Mouse (Mus musculus): ENCODE data around the gene Nme3. TPM values are rescaled to one million over a fixed set of nuclear protein-coding genes. Genes with fewer than 3 reads are reported as not detected.

Gene Nme3
- 10 to 100 TPM; 23.3 to 53.3 TPM for polyA plus RNA-seq (2012; fragmentation: generic; extraction: Trizol)

DNA sequence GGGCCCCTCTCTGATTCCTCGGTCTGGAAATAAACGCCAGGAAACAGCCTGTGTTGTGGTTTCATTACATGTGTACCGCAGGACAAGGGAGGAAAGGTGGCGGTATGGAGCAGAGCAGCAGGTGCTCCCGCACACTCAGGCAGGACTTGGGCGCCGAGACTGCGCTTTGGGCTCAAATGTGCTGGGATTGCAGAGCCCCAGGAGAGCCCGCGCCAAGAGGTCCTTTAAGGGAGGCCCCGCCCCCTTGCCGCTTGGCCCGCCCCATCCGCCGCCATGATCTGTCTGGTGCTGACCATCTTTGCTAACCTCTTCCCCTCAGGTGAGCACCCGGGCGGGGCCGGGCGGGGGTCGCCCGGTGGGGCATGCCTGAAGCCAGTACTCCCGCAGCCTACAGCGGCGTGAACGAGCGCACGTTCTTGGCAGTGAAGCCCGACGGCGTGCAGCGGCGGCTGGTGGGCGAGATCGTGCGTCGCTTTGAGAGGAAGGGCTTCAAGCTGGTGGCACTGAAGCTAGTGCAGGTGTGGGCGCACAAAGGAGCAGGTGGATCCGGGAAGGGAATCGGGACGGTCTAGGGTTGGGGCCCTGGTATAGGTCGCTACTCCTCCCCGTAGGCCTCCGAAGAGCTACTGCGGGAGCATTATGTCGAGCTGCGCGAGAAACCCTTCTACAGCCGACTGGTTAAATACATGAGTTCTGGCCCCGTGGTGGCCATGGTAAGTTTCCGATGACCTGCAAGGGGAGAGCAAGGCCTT lies at the start of gene Nme3:
Nme3 (plus strand) TSS at position 260 of the 752 bp plus-strand sequence.

GRCm38 (mm10) chr17:24850065-24850772 lies 46.1 kb upstream of the Nme3 start, which contains the start of gene Fahd1:
Gene Fahd1, minus strand, starts transcription at chr17:24850364.

GRCm38 (mm10) chr17:24865776-24866175 lies 30.5 kb upstream of the Nme3 start, which contains the start of gene Igfals:
Gene Igfals, plus strand, starts transcription at chr17:24865997.

GRCm38 (mm10) chr17:24886134-24886931 lies 10.0 kb upstream of the Nme3 start, which contains the start of the genes Nubp2 and Spsb3:
Gene Nubp2, minus strand, starts transcription at chr17:24886349.
Gene Spsb3, plus strand, starts transcription at chr17:24886643.

DNA sequence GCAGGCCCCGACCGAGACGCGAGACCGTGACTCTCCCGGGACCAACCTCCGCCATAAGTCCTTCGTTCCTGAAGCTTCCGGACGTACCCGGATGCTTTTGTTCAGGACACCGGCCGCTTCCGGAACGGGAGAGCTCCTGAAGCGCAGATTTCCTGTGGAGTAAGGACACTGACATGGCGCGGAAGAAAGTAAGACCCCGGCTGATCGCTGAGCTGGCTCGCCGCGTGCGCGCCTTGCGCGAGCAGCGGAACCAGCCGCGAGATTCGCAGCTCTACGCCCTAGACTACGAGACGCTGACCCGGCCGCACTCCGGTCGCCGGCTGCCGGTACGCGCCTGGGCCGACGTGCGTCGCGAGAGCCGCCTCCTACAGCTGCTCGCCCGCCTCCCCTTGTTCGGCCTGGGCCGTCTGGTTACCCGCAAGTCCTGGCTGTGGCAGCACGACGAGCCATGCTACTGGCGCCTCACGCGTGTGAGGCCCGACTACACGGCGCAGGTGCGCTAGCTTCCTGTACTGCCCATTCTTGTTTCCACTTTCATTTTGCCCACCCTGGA lies 1.2 kb upstream of the Nme3 start, which contains the start of the genes Eme2 and Mrps34:
Eme2 (minus strand) TSS at position 93 of the 553 bp plus-strand sequence.
Mrps34 (plus strand) TSS at position 122 of the 553 bp plus-strand sequence.

DNA sequence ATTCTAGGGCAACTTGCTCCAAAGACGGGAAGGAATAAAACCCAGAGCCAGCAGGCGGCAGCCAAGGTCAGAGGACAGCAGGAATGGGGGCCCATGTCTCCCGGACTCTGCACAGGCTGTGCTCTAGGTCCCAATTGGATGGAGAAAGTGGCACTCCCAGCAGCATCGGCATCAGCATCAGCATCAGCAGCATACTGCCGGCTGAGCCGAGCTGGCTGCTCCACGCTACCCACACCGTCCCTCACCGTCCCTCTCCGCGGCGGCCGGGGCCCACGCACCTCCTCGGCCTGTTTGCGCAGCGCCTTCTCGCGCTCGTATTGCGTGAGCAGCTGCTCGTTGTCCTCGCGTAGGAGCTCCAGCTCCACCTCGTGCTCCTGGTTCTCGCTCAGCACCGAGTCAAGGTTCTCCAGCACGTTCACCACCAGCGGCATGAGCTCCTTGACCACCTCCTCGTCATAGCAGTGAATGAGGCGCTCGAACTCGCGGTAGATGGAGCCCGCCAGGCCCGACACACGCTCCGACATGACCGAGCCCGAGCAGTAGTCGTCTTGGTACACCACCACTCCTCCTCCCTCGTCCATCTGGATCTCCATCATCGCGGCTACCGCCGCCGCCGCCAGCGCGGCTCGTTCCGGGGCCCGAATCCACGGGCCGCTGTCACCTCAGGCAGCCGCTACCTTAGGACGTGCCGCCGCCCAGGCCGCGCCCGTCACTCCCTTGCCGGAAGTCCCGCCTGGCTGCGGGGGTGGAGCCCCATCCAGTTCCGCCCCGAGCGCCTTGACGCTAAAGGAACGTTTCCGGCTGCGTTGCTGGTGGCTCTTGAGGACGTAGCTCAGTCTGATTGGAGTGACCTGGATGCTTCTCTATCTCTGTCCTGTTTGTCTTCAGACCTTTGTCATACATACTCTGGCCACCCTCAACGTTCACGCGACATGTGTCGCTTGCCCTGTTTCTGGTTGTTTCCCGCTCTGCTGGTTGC lies 40.2 kb downstream of the Nme3 start, which contains the start of gene Mapk8ip3:
Mapk8ip3 (minus strand) TSS at position 719 of the 979 bp plus-strand sequence.

Other genes starting within 250 kb of the Nme3 start
- 10 to 100 TPM in 1 of 2 experiments, 1 to 10 TPM in 1; 2.8 to 26.5 TPM for gene Slc9a3r2, start 246.2 kb upstream of the Nme3 start, polyA plus RNA-seq (2012; fragmentation: generic; extraction: Trizol)
- gene Npw, start 238.0 kb upstream of the Nme3 start, polyA plus RNA-seq (2012; fragmentation: generic; extraction: Trizol), result not detected
- 10 to 100 TPM; 14.9 to 24.2 TPM for gene Zfp598, start 226.8 kb upstream of the Nme3 start, polyA plus RNA-seq (2012; fragmentation: generic; extraction: Trizol)
- gene Syngr3, start 206.5 kb upstream of the Nme3 start, polyA plus RNA-seq (2012; fragmentation: generic; extraction: Trizol), result under 1 TPM; 0.14 to 0.27 TPM
- gene Gfer, start 200.3 kb upstream of the Nme3 start, polyA plus RNA-seq (2012; fragmentation: generic; extraction: Trizol), result 10 to 100 TPM; 40.0 to 84.5 TPM
- gene Noxo1, start 200.3 kb upstream of the Nme3 start, polyA plus RNA-seq (2012; fragmentation: generic; extraction: Trizol), result 1 to 10 TPM; 1.9 to 6.3 TPM
- gene Tbl3, start 188.8 kb upstream of the Nme3 start, polyA plus RNA-seq (2012; fragmentation: generic; extraction: Trizol), result 100 to 1,000 TPM in 1 of 2 experiments, 10 to 100 TPM in 1; 28.8 to 116 TPM
- gene Rnf151, start 178.4 kb upstream of the Nme3 start, polyA plus RNA-seq (2012; fragmentation: generic; extraction: Trizol), result 1 to 10 TPM; 2.0 to 2.2 TPM
- 100 to 1,000 TPM; 451 to 471 TPM for gene Rps2, start 178.4 kb upstream of the Nme3 start, polyA plus RNA-seq (2012; fragmentation: generic; extraction: Trizol)
- 100 to 1,000 TPM; 438 to 576 TPM for gene Ndufb10, start 172.0 kb upstream of the Nme3 start, polyA plus RNA-seq (2012; fragmentation: generic; extraction: Trizol)
- gene Rpl3l, start 168.7 kb upstream of the Nme3 start, polyA plus RNA-seq (2012; fragmentation: generic; extraction: Trizol), result not detected
- gene Msrb1, start 159.9 kb upstream of the Nme3 start, polyA plus RNA-seq (2012; fragmentation: generic; extraction: Trizol), result 100 to 1,000 TPM in 1 of 2 experiments, 10 to 100 TPM in 1; 99.5 to 155 TPM
- gene Hs3st6, start 143.5 kb upstream of the Nme3 start, polyA plus RNA-seq (2012; fragmentation: generic; extraction: Trizol), result under 1 TPM; 0.02 to 0.04 TPM
- gene Meiob, start 92.2 kb upstream of the Nme3 start, polyA plus RNA-seq (2012; fragmentation: generic; extraction: Trizol), result not detected
- gene Hagh, start 56.4 kb upstream of the Nme3 start, polyA plus RNA-seq (2012; fragmentation: generic; extraction: Trizol), result 10 to 100 TPM; 29.5 to 54.2 TPM
- 10 to 100 TPM in 1 of 2 experiments, 1 to 10 TPM in 1; 2.4 to 14.2 TPM for gene Fahd1, start 46.1 kb upstream of the Nme3 start, polyA plus RNA-seq (2012; fragmentation: generic; extraction: Trizol)
- gene Igfals, start 30.5 kb upstream of the Nme3 start, polyA plus RNA-seq (2012; fragmentation: generic; extraction: Trizol), result 1 to 10 TPM in 1 of 2 experiments, under 1 TPM in 1; 0.02 to 1.7 TPM
- 10 to 100 TPM; 52.2 to 83.5 TPM for gene Nubp2, start 10.2 kb upstream of the Nme3 start, polyA plus RNA-seq (2012; fragmentation: generic; extraction: Trizol)
- gene Spsb3, start 9.9 kb upstream of the Nme3 start, polyA plus RNA-seq (2012; fragmentation: generic; extraction: Trizol), result 10 to 100 TPM; 29.6 to 47.8 TPM
- 10 to 100 TPM; 10.0 to 12.7 TPM for gene Eme2, start 1.4 kb upstream of the Nme3 start, polyA plus RNA-seq (2012; fragmentation: generic; extraction: Trizol)
- gene Mrps34, start 1.4 kb upstream of the Nme3 start, polyA plus RNA-seq (2012; fragmentation: generic; extraction: Trizol), result 100 to 1,000 TPM; 126 to 185 TPM
- 10 to 100 TPM in 1 of 2 experiments, 1 to 10 TPM in 1; 3.9 to 54.1 TPM for gene Mapk8ip3, start 40.5 kb downstream of the Nme3 start, polyA plus RNA-seq (2012; fragmentation: generic; extraction: Trizol)
- gene Jpt2, start 64.2 kb downstream of the Nme3 start, polyA plus RNA-seq (2012; fragmentation: generic; extraction: Trizol), result 10 to 100 TPM; 19.4 to 33.6 TPM
- gene Cramp1l, start 119.3 kb downstream of the Nme3 start, polyA plus RNA-seq (2012; fragmentation: generic; extraction: Trizol), result 1 to 10 TPM in 1 of 2 experiments, under 1 TPM in 1; 0.59 to 5.7 TPM
- gene Ift140, start 119.6 kb downstream of the Nme3 start, polyA plus RNA-seq (2012; fragmentation: generic; extraction: Trizol), result 10 to 100 TPM in 1 of 2 experiments, 1 to 10 TPM in 1; 6.5 to 21.9 TPM
- gene Tmem204, start 187.1 kb downstream of the Nme3 start, polyA plus RNA-seq (2012; fragmentation: generic; extraction: Trizol), result under 1 TPM; 0.61 to 0.90 TPM
- gene Telo2, start 219.5 kb downstream of the Nme3 start, polyA plus RNA-seq (2012; fragmentation: generic; extraction: Trizol), result 10 to 100 TPM; 20.3 to 26.2 TPM
- not detected for gene Ptx4, start 224.3 kb downstream of the Nme3 start, polyA plus RNA-seq (2012; fragmentation: generic; extraction: Trizol)
- 10 to 100 TPM in 1 of 2 experiments, 1 to 10 TPM in 1; 8.8 to 22.3 TPM for gene Clcn7, start 236.9 kb downstream of the Nme3 start, polyA plus RNA-seq (2012; fragmentation: generic; extraction: Trizol)